Mouse (Mus musculus) forebrain, embryonic 11.5 days (tissue): ENCODE results near the gene Caln1. TPM values are rescaled to one million over a fixed set of nuclear protein-coding genes. Genes with fewer than 3 reads are reported as not detected.
"Not testable (repeated sequence)": the region's sequence is repeated elsewhere in the genome, so short reads cannot be mapped to it uniquely, and the experiment has no call there.

Experiments
- ATAC-seq: fragments of 200-750 bp; cut with Nextera tagmentation; replicated peaks from 2 replicates; pipeline ENCODE4 v1.8.0; 2017; ENCODE audit warnings: moderate TSS enrichment; ENCODE audit not compliant: low FRiP score
- DNase-seq: peaks from one replicate; pipeline ENCODE4 v3.0.0-alpha.2; 2017; ENCODE audit warnings: low spot score
- H3K27ac ChIP-seq: fragments of 300-500 bp; sonication (generic); 2 replicates; pipeline ENCODE4 v1.5.1; 2014; ENCODE audit warnings: low read depth, low read length
- H3K27me3 ChIP-seq: fragments of 300-500 bp; sonication (generic); 2 replicates; pipeline ENCODE4 v1.6.1; 2014; ENCODE audit warnings: mild to moderate bottlenecking, low read length, mixed read lengths; ENCODE audit not compliant: control insufficient read depth, insufficient read depth
- H3K36me3 ChIP-seq: fragments of 300-500 bp; sonication (generic); 2 replicates; pipeline ENCODE4 v1.6.1; 2014; ENCODE audit warnings: mild to moderate bottlenecking, low read length, moderate library complexity, mixed read lengths; ENCODE audit not compliant: control insufficient read depth, insufficient read depth
- H3K4me1 ChIP-seq: fragments of 300-500 bp; sonication (generic); replicated peaks from 2 replicates; pipeline ENCODE4 v1.6.1; 2014; ENCODE audit warnings: low read length, mixed read lengths; ENCODE audit not compliant: control insufficient read depth, insufficient read depth
- H3K4me2 ChIP-seq: fragments of 300-500 bp; sonication (generic); 2 replicates; pipeline ENCODE4 v1.6.1; 2014; ENCODE audit warnings: low read depth, mild to moderate bottlenecking, low read length, moderate library complexity, mixed read lengths; ENCODE audit not compliant: severe bottlenecking
- H3K4me3 ChIP-seq: fragments of 300-500 bp; sonication (generic); 2 replicates; pipeline ENCODE4 v1.5.1; 2014; ENCODE audit warnings: low read depth, low read length
- H3K9ac ChIP-seq: fragments of 300-500 bp; sonication (generic); 2 replicates; pipeline ENCODE4 v1.6.1; 2014; ENCODE audit warnings: low read length
- H3K9me3 ChIP-seq: fragments of 300-500 bp; sonication (generic); 2 replicates; pipeline ENCODE4 v1.6.1; 2016; ENCODE audit warnings: low read length, mixed read lengths; ENCODE audit not compliant: control insufficient read depth
- WGBS: fragments of 180-500 bp; shearing (Covaris S2); extraction: QIAGEN DNeasy Blood & Tissue Kit; methylation state at CpG from one replicate; pipeline ENCODE4 v1.1.7; 2014; 5-methylcytosine and 5-hydroxymethylcytosine counted together
- polyA plus RNA-seq: library from polyadenylated mRNA; unstranded; fragments of >200 nt; fragmentation: Nextera tagmentation; extraction: Ambion mirVana; gene quantifications from 2 replicates; pipeline ENCODE4 v1.2.1, GENCODE M21; 2014

Gene Caln1
- polyA plus RNA-seq, 1 experiment from 2014 or later = 0.33 TPM

DNA sequence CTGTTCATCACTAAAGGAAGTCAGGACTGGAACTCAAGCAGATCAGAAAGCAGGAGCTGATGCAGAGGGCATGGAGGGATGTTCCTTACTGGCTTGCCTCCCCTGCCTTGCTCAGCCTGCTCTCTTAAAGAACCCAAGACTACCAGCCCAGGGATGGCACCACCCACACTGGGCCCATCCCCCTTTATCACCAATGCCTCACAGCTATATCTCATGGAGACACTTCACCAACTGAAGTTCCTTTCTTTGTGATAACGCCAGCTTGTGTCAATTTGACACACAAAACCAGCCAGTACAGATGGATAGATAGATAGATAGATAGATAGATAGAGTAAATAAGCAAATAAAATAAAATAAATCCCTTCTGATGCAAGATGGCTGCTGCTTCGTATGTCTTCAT, 276.9 kb downstream of the Caln1 start:
- ATAC-seq, H3K36me3 ChIP-seq, H3K9me3 ChIP-seq, H3K9ac ChIP-seq, H3K27me3 ChIP-seq, H3K4me1 ChIP-seq, H3K27ac ChIP-seq, DNase-seq, H3K4me3 ChIP-seq, H3K4me2 ChIP-seq: not testable (repeated sequence)
- 79% methylated on average over 2 of the region's 2 CpGs for WGBS

DNA sequence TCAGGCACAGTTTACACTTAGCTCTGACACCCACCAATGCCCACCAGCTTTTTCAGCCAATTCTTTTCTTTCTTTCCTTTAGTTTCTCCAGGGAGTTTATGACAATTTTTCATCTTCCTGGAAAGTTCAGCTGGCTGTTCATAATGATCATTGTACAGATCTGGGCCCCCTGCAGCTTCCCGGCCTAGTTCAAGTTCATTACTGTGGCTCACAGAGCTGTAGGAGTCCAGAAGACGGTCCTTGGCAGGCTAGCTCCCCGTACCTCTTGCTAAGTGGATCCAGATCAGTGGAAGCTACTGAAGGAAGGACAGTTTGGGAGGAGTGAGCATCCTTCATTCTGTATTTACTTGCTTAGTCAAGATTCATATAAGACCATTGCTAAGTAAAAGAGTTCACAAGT, 288.9 kb downstream of the Caln1 start:
- DNase-seq (no peak), ATAC-seq (no peak)
- Histone ChIP-seq H3K4me1 (no peaks in the 10 kb centered on the region), H3K9me3 (no peaks in the 10 kb centered on the region), H3K36me3 (no peaks in the 10 kb centered on the region), H3K27me3 (no peaks in the 10 kb centered on the region), H3K4me3 (no peak overlapping the region), H3K27ac (no peak overlapping the region), H3K9ac (no peak overlapping the region), H3K4me2 (no peak overlapping the region)
- WGBS = 82% methylated on average over 3 of the region's 3 CpGs

DNA sequence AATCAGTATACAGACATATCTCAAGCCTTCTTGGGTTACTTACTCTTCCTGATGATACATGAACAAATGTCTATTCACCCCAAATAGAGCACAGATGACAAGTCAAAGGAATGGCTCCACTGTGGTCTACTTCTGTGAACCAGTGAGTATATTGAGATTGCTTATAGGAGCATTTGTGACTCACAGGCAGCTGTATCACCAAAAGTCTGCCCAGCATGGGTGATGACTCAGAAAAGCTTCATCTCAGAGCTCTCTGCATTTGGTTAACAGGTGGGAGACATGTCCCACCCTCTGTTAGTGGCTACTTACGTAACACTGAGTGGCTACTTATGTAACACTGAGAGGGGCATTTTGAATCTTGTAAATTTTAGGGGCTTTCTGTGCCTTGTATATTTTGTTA, 296.8 kb downstream of the Caln1 start:
- H3K4me1 ChIP-seq = no peaks in the 10 kb centered on the region
- no peaks in the 10 kb centered on the region for H3K9me3 ChIP-seq
- no peak for DNase-seq
- H3K27me3 ChIP-seq = no peaks in the 10 kb centered on the region
- H3K4me3 ChIP-seq = no peak overlapping the region
- 96% methylated on average over 1 of the region's 1 CpGs for WGBS
- H3K27ac ChIP-seq = no peak overlapping the region
- no peak overlapping the region for H3K9ac ChIP-seq
- H3K36me3 ChIP-seq = no peaks in the 10 kb centered on the region
- H3K4me2 ChIP-seq = no peak overlapping the region
- no peak for ATAC-seq

DNA sequence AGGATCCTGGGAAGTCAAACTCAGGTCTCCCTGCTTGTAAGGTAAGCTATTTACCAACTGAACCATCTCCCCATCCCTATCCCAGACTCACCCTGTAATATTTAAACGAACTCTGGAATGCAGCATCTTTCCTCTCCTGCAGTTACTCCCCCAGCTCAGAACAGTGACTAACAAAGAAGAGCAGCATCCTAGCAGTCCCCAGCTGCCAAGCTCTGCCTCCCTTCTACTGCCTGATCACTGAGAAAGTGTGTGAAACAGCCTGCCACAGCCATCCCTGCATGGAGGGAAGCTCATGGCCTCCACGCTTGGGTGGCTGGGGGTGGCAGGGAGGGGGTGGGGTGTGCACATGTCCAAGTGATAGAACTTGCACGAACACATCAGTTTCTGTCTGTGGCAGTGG, 303.3 kb downstream of the Caln1 start:
- no peaks in the 10 kb centered on the region for H3K36me3 ChIP-seq
- H3K4me1 ChIP-seq = no peaks in the 10 kb centered on the region

DNA sequence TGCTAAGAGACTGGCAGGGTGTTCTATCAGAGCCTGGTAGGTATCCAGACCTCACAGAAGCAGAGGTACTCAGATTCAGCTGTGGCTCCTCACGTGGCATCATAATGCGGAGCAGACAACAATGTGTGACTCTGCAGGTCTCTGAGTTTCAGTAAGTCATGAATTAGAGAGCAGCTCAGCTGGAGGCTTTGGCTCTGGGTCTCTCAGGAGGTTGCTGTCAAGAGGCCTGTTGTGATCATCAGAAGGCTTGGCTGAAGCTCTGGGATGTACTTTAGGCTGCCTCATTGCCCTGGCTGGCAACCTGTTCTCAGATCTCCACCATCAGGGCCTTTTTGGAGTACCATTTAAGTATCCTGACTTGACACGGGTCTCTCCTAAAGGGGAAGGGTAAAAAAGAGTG, 303.8 kb downstream of the Caln1 start:
- no peaks in the 10 kb centered on the region for H3K27me3 ChIP-seq
- no peak for ATAC-seq
- no peak for DNase-seq
- H3K36me3 ChIP-seq = no peaks in the 10 kb centered on the region
- no peak overlapping the region for H3K4me3 ChIP-seq
- no peaks in the 10 kb centered on the region for H3K4me1 ChIP-seq
- no peak overlapping the region for H3K4me2 ChIP-seq
- H3K27ac ChIP-seq = no peak overlapping the region
- no peaks in the 10 kb centered on the region for H3K9me3 ChIP-seq
- no peak overlapping the region for H3K9ac ChIP-seq
- WGBS = 68% methylated on average over 3 of the region's 3 CpGs

More for the DNA sequence above, 303.3 kb downstream of the Caln1 start:
- Histone ChIP-seq H3K9ac (no peak overlapping the region), H3K4me2 (no peak overlapping the region), H3K4me3 (no peak overlapping the region), H3K27me3 (no peaks in the 10 kb centered on the region), H3K27ac (no peak overlapping the region), H3K9me3 (no peaks in the 10 kb centered on the region)
- DNase-seq = no peak
- ATAC-seq = no peak
- WGBS = 55% methylated on average over 3 of the region's 3 CpGs

DNA sequence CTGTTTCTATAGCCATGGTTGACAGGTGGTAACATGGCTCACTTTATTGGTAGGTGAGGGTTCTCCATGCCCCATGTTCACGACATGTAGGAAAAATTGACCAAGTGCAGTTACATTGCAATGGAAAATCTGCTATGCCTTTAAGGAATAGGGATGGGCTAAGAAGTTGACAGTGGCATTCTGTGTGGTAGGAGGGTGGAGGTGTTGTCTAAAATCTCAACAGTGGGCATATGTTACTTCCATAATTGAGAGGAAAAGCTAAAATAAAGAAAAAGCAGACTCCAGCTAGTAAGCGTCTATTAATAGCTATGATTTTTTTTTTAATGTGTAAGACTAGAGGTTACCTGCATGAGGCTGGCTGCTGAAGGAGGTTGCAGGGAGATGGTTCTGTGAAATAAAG, 308.6 kb downstream of the Caln1 start:
- H3K9ac ChIP-seq = no peak overlapping the region
- no peak overlapping the region for H3K27ac ChIP-seq
- ATAC-seq = no peak
- H3K9me3 ChIP-seq = no peaks in the 10 kb centered on the region
- no peaks in the 10 kb centered on the region for H3K4me1 ChIP-seq
- no peaks in the 10 kb centered on the region for H3K27me3 ChIP-seq
- no peak overlapping the region for H3K4me2 ChIP-seq
- no peaks in the 10 kb centered on the region for H3K36me3 ChIP-seq
- no peak for DNase-seq
- no peak overlapping the region for H3K4me3 ChIP-seq
- 92% methylated on average over 2 of the region's 2 CpGs for WGBS

DNA sequence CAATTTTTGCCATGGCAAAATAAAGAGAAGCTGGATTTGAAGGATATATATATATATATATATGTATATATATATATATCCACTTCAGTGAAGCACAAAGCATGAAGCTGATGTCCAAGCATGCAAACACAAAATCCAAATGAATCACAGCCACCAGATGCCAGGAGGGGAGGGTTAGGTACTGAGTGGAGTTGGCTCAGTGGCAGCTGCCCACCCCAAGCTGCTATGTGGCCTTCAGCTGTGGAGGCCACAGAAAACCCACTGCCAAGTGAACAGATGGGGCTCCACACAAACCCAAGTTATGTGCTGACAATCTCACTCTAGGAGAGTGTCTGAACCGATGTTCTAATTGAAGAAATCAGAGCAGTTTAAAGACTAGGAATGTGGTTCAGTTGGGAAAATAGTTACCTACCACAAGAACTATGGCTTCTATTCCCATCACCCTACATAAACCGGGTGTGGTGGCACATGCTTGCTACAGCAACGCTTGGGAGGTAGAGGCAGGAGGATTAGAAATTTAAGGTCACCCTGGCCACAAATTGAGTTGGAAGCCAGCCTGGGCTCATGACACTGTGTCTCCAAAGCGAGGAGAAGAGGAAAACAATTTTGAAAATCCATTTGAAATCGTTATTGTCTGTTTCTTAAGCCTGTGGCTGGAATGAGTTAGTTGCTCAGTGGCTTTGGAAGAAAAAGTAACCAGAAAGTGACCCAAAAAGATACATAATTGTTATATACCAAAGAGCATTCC, 316.8 kb downstream of the Caln1 start:
- Histone ChIP-seq H3K9me3 (no peaks in the 10 kb centered on the region), H3K27me3 (no peaks in the 10 kb centered on the region), H3K9ac (no peak overlapping the region), H3K4me3 (no peak overlapping the region), H3K36me3 (no peaks in the 10 kb centered on the region), H3K4me1 (no peaks in the 10 kb centered on the region), H3K27ac (no peak overlapping the region), H3K4me2 (no peak overlapping the region)
- DNase-seq (no peak), ATAC-seq (no peak)
- 87% methylated on average over 5 of the region's 5 CpGs for WGBS

DNA sequence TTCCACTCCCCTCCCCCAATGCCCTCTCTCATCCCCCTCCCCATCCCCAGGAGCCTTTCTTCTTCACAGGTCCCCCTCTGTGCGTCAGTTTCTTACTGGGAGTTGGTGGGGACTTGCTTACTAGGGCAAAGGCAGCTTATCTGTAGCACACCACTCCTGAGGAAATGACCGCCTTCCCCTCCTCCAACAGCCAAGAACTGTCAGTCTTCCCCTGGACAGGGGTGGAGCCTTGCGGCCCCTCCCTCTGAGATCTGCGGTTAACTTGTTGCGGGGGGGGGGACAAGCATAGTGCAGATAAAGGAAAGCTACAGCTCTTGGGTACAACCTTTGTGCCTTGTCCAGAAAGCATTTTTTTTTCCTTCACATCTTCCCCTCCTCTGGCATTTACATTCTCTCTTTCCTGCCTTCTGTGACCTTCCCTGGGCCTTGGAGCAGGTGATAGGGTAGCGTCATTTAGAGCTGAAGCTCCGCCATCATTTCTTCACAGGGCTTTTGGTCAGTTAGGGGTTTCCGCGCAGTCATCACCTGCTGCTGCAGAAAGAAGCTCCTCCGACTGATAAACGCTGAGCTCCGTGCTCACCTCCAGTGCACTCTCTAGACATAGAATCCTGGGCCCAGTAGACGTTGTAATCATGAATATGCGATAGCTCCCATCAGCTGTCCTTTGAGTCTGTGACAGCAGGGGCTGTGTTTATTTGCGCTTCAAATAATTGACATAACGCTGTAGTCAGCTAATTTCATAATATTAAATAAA, 319.3 kb downstream of the Caln1 start:
- no peaks in the 10 kb centered on the region for H3K4me1 ChIP-seq
- H3K9ac ChIP-seq = no peak overlapping the region
- no peak overlapping the region for H3K4me3 ChIP-seq
- 44% methylated on average over 16 of the region's 16 CpGs for WGBS
- ATAC-seq (no peak), DNase-seq (no peak)
- no peaks in the 10 kb centered on the region for H3K9me3 ChIP-seq
- no peak overlapping the region for H3K4me2 ChIP-seq
- no peaks in the 10 kb centered on the region for H3K36me3 ChIP-seq
- no peaks in the 10 kb centered on the region for H3K27me3 ChIP-seq
- H3K27ac ChIP-seq = no peak overlapping the region

DNA sequence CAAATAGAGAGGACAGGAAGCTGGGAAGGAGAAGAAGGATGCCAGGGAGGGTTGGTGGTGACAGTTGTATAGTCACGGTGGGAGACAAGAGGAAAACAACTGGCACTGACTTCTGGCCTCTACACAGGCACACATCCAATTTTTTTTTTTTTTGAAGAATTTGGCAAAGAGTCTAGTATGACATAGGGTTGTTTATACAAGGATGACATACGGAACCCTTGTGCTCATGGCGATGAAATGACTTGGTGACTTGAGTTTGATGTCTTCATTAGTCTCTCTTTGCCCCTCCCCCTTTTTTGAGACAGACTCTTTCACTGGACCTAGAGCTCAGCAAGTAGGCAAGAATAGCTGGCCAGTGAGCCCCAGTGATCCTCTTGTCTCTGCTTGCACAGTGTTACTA, 322.1 kb downstream of the Caln1 start:
- no peaks in the 10 kb centered on the region for H3K27me3 ChIP-seq
- 88% methylated on average over 3 of the region's 3 CpGs for WGBS

More for the DNA sequence above, 322.1 kb downstream of the Caln1 start:
- Histone ChIP-seq H3K4me1 (no peaks in the 10 kb centered on the region), H3K4me2 (no peak overlapping the region), H3K9me3 (no peaks in the 10 kb centered on the region), H3K9ac (no peak overlapping the region), H3K4me3 (no peak overlapping the region), H3K36me3 (no peaks in the 10 kb centered on the region), H3K27ac (no peak overlapping the region)
- ATAC-seq (no peak), DNase-seq (no peak)
